In the genomic region with DNA sequence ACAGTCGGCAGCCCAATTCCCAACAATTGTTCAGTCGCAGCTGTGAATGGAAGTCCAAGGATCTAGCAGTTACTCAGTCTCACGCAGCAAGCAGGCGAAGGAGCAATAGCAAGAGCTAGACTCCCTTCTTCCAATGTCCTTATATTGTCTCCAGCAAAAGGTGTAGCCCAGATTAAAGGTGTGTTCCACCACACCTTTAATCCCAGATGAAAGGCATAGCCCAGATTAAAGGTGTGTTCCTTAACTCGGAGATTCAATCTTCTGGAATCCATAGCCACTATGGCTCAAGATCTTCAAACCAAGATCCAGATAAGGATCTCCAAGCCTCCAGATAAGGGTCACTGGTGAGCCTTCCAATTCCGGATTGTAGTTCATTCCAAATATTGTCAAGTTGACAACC, we compare ENCODE assay signal across 8 mouse cellular contexts. TPM values are rescaled to one million over a fixed set of nuclear protein-coding genes. Genes with fewer than 3 reads are reported as not detected.
DNase-seq lines count a peak whose midpoint lies in the region; ATAC-seq and TF ChIP-seq lines count a peak whose summit lies in the region.
"Not testable (repeated sequence)": the region's sequence is repeated elsewhere in the genome, so short reads cannot be mapped to it uniquely, and the experiment has no call there.

A gene (minus strand): TSS at position 101 of the 400 bp plus-strand sequence.

- TF ChIP-seq CTCF in liver, embryonic 14.5 days (IDR thresholded peaks at IDR 0.05; ENCODE audit: low read depth), result not testable (repeated sequence)

- not testable (repeated sequence) for H3K4me2 ChIP-seq in forebrain, embryonic 12.5 days; hindbrain, embryonic 15.5 days; liver, embryonic 14.5 days (ENCODE audit: low read depth); midbrain, embryonic 16.5 days (ENCODE audit: low read length)

- not testable (repeated sequence) for TF ChIP-seq EP300 in liver, embryonic 14.5 days (IDR thresholded peaks at IDR 0.05; ENCODE audit: low read depth)

- DNase-seq in adrenal gland, postnatal 36 days; heart, embryonic 10.5 days (ENCODE audit: low spot score); layer of hippocampus, postnatal 25 days (ENCODE audit: extremely low spot score in 1 of 2, low spot score in 1 of 2); liver, embryonic 14.5 days (ENCODE audit: low read depth in 3 of 3, low spot score in 3 of 3); thymus, postnatal 0 days (ENCODE audit: low spot score): not testable (repeated sequence)

- 83% methylated on average over 1 of the region's 6 CpGs for WGBS in forebrain, embryonic 12.5 days
- WGBS in heart, embryonic 10.5 days, result 78% methylated on average over 1 of the region's 6 CpGs
- WGBS in hindbrain, embryonic 15.5 days, result 95% methylated on average over 1 of the region's 6 CpGs
- WGBS in liver, embryonic 14.5 days (ENCODE audit: insufficient replicate concordance), result 63% methylated on average over 1 of the region's 6 CpGs
- WGBS in midbrain, embryonic 16.5 days, result 79% methylated on average over 1 of the region's 6 CpGs

- not testable (repeated sequence) for H3K36me3 ChIP-seq in forebrain, embryonic 12.5 days (replicated peaks); heart, embryonic 10.5 days; hindbrain, embryonic 15.5 days; liver, embryonic 14.5 days (replicated peaks; ENCODE audit: control insufficient read depth, insufficient read depth, low read depth); midbrain, embryonic 16.5 days (ENCODE audit: control insufficient read depth, insufficient read depth, low read length)

- H3K27me3 ChIP-seq in forebrain, embryonic 12.5 days; heart, embryonic 10.5 days (ENCODE audit: insufficient read depth, poor library complexity, severe bottlenecking); hindbrain, embryonic 15.5 days; liver, embryonic 14.5 days (ENCODE audit: control insufficient read depth, insufficient read depth, low read length); midbrain, embryonic 16.5 days (ENCODE audit: control insufficient read depth, insufficient read depth, low read depth, low read length): not testable (repeated sequence)

- not testable (repeated sequence) for ATAC-seq in forebrain, embryonic 12.5 days (ENCODE audit: low FRiP score); hindbrain, embryonic 15.5 days (ENCODE audit: low FRiP score, low read depth); liver, embryonic 14.5 days (ENCODE audit: insufficient read depth); midbrain, embryonic 16.5 days

- not testable (repeated sequence) for H3K4me3 ChIP-seq in forebrain, embryonic 12.5 days (replicated peaks); heart, embryonic 10.5 days; hindbrain, embryonic 15.5 days; liver, embryonic 14.5 days (ENCODE audit: insufficient read depth in 1 of 2, low read depth in 2 of 2, low read length in 2 of 2); midbrain, embryonic 16.5 days (ENCODE audit: low read depth, low read length)

- H3K9me3 ChIP-seq in forebrain, embryonic 12.5 days; heart, embryonic 10.5 days; hindbrain, embryonic 15.5 days; liver, embryonic 14.5 days (ENCODE audit: control insufficient read depth, low read length); midbrain, embryonic 16.5 days (replicated peaks; ENCODE audit: control insufficient read depth, low read length, poor library complexity, severe bottlenecking): not testable (repeated sequence)

- not testable (repeated sequence) for H3K27ac ChIP-seq in forebrain, embryonic 12.5 days; heart, embryonic 10.5 days; hindbrain, embryonic 15.5 days (replicated peaks); liver, embryonic 14.5 days; midbrain, embryonic 16.5 days (ENCODE audit: low read length)

- not testable (repeated sequence) for H3K9ac ChIP-seq in forebrain, embryonic 12.5 days; hindbrain, embryonic 15.5 days; liver, embryonic 14.5 days (replicated peaks); midbrain, embryonic 16.5 days (ENCODE audit: low read depth, low read length)

- not testable (repeated sequence) for H3K4me1 ChIP-seq in forebrain, embryonic 12.5 days; heart, embryonic 10.5 days; hindbrain, embryonic 15.5 days (replicated peaks); liver, embryonic 14.5 days (replicated peaks; ENCODE audit: control insufficient read depth in 2 of 2, insufficient read depth in 2 of 2, low read length in 1 of 2); midbrain, embryonic 16.5 days (ENCODE audit: control insufficient read depth, insufficient read depth, low read length)

RNA-seq across cellular contexts. Expression of the gene that starts here (rescaled TPM):
- 10 to 100 TPM; 35.8 to 40.0 TPM for total RNA-seq in adrenal gland, postnatal 36 days (2021)
- 58.9 and 71.2 TPM in 2 replicates for polyA plus RNA-seq in forebrain, embryonic 12.5 days (2016; fragmentation: Nextera tagmentation; extraction: Ambion mirVana)
- 31.1 and 39.0 TPM in 2 replicates for polyA plus RNA-seq in heart, embryonic 10.5 days (2016; fragmentation: Nextera tagmentation; extraction: Ambion mirVana)
- polyA plus RNA-seq in hindbrain, embryonic 15.5 days (2015; fragmentation: Nextera tagmentation; extraction: Ambion mirVana), result 35.3 and 38.3 TPM in 2 replicates
- 10 to 100 TPM; 27.5 to 29.8 TPM for total RNA-seq in layer of hippocampus, postnatal 25 days (2021)
- 13.1 and 16.4 TPM in 2 replicates for polyA plus RNA-seq in liver, embryonic 14.5 days (2012; rRNA removed)
- polyA plus RNA-seq in liver, embryonic 14.5 days (2014; fragmentation: Nextera tagmentation; extraction: Ambion mirVana), result 21.6 and 21.8 TPM in 2 replicates
- polyA plus RNA-seq in midbrain, embryonic 16.5 days (2015; fragmentation: Nextera tagmentation; extraction: Ambion mirVana), result 32.0 and 43.5 TPM in 2 replicates
- 53.7 and 56.7 TPM in 2 replicates for polyA plus RNA-seq in thymus, postnatal 0 days (2015; fragmentation: Nextera tagmentation; extraction: Ambion mirVana)
